Mouse (Mus musculus) gastrocnemius, postnatal 36 days (tissue): ENCODE results near the gene Map6d1. TPM values are rescaled to one million over a fixed set of nuclear protein-coding genes. Genes with fewer than 3 reads are reported as not detected.

Experiments
- DNase-seq, 2 experiments: peaks; one replicate each; pipeline ENCODE4 v3.0.0; 2022
- intact Hi-C: fragments of 180-260 bp; cut with DNase I; formaldehyde crosslinking; loops from one replicate; pipeline ENCODE4 v1.15.1; 2025
- long read RNA-seq, 2 experiments: library from polyadenylated mRNA; stranded (forward); transcript quantifications; one replicate each; pipeline ENCODE4 v2.0.0; 2021
- total RNA-seq, 2 experiments: library from RNA; stranded (reverse); gene quantifications; 2 replicates each; pipeline ENCODE4 v1.2.3; 2021

The Map6d1 gene
- under 1 TPM; 0.52 to 0.79 TPM for total RNA-seq
- long read RNA-seq, experiment 1, partial matches to known transcripts = 0 of 2 reads
- long read RNA-seq, experiment 1, other reads (novel, unspliced or antisense) = 0 of 2 reads
- long read RNA-seq, experiment 2 = 0 reads

GRCm38 (mm10) chr16:20240468-20241414 lies at the start of gene Map6d1:
TSS of gene Map6d1 (minus strand) at chr16:20241358.
- intact Hi-C loops = no loop called here
- DNase-seq = peak in 1 of 2 experiments; percentile 18

GRCm38 (mm10) chr16:20280238-20280637 lies 39.1 kb upstream of the Map6d1 start:
- DNase-seq = no peak
- intact Hi-C loops = no loop called here

DNA sequence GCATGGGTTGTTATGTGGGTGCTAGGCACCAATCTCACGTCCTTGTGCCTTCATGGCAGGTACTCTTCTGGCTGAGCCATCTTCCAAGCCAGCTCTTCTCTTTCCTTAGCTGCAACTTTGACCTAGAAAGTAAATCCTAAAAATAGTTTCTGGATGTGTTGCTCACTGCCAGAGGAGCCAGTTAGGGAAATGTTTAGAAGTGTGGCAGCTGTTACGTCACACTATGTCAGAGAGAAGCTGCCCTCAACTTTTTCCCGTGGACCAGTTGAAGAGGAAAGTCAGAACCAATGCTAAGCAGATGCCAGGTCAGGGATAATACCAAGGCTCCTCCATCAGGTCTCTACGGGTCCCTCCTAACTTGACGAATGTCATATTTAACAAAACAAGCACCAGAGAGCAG lies 38.2 kb upstream of the Map6d1 start:
- no peak for DNase-seq
- intact Hi-C loops = no loop called here

DNA sequence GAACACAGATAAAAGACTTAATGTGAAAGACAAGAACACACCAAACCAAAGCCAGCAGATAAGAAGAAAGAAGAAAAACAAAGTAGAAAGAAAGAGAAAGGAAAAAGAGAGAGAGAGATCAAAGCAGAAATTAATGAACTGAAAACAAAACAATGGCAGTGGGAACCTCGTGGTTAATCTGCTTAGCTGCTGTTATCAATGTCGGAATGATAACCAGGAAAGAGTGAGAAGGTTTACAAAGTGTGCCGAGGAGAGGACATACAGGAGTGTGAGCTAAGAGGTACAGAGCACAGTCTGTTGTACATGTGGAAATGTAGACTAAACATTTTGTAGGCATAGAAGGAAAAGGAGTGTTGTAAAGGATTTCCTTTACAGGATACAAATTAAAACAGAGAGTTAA lies 31.8 kb upstream of the Map6d1 start:
- intact Hi-C loops = no loop called here
- DNase-seq = no peak

DNA sequence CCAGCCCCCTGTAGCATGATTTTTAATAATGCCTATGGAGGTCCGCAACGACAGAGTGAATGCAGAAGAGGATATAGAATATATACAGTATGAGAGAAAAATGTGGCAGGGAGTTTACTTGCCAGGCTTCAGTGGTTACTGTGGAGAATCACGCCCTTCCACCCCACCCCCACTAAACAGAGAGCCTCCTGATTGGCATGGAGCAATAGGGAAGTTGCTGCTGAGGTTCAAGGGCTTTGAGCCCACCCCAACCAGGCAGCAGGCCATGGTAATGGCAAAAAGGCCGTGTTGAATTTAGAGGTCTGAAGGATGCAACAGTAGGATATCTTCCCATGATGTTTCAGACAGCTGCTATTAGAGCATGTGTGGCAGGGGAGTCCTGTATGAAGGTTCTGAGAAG lies 30.2 kb upstream of the Map6d1 start:
- intact Hi-C loops = no loop called here
- no peak for DNase-seq

DNA sequence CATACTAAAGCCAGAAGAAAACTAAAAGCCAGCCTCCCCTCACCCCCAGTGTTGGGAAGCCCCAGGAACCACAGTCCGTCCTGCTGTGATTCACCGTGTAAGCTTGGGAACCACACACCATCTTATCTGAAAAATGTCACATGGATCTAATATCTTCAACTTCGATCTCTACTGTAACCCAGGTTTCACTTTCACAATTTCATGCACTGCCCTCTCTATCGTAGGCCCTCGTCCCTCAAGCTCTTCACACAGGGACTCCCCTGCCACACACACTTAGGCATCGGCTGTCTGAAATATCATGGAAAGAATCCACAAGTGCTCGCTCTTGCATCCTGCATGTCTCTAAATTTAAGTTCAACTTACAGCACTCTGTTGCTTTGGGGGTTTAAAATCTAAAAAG lies 23.9 kb upstream of the Map6d1 start:
- intact Hi-C loops = no loop called here
- no peak for DNase-seq

GRCm38 (mm10) chr16:20257926-20258325 lies 16.8 kb upstream of the Map6d1 start:
- intact Hi-C loops = no loop called here
- no peak for DNase-seq

DNA sequence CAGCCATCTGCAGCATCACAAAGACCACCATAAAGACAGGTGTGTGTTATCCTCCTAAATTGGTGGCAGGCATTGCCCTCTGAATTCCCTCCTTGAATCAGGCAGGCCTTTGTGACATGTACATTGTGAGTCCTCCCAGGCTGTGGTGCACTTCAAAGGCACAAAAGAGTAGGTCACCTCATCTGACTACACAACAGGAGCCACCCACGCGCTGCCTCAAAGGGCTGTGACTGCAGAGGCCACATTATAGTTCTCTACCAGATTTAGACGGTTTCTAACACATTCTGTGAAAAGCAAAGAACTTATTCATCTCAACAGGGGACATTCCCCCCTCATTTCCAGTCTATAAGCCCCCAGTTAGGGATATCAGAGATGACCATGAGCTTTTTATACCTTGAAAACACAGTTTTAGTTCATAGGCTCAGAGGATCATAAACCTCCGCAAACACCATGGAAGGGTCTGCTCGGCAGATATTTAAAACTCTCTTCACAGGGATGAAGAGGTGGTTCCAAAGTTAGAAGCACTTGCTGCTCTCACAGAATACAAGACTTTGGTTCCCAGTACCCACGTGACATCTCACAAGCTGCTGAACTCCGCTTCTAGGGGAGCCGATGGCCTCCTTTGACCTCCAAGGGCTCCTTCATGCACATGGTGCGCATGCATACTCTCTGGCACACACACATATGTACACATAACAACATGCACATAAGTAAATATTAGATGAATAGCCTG lies 7.5 kb upstream of the Map6d1 start:
- no peak for DNase-seq
- intact Hi-C loops = no loop called here

- intact Hi-C loops = no loop called here
- DNase-seq = no peak
These were observed 5.9 kb upstream of the Map6d1 start for GRCm38 (mm10) chr16:20247103-20247502.

GRCm38 (mm10) chr16:20238646-20239045 lies 2.5 kb downstream of the Map6d1 start:
- intact Hi-C loops = no loop called here
- DNase-seq = no peak

DNA sequence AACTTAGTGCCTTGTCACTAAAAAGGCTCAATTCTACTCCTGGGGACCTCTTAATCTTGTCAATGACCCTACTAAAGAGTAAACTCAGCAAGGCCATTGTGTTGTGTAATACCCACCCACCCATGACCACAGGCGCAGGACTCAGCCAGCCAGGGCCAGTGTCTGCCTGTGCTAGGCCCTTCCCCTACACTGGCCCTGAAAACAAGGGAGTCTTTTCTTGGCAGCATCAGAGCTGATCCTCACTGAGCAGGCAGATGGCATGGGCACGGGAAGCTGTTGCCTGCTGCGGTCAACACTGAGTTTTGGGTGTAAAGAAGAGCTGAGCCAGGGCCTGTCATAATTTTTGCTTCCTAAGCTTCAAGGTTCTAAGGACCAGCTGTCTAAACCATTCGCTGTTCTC lies 3.7 kb downstream of the Map6d1 start:
- no peak for DNase-seq
- intact Hi-C loops = no loop called here

GRCm38 (mm10) chr16:20234406-20234805 lies 6.8 kb downstream of the Map6d1 start:
- intact Hi-C loops = no loop called here

DNA sequence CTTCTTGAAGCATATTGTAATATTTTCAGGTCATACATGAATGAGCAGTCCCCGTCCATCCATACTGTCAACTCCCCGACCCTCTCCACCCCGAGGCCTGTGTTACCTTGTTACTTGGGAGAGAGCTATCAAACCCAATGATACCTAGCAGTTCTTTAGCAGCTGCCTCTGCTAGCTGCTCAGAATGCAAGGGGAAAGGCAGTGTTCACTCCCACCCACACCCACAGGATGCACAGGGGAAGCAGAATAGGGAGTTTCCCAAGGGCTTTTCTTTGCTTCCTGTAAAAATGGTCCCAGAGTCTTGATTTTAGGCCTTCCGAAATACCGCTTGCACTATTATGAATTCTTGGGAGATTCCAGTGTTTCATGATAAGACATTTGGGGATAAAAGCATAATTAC lies 13.0 kb downstream of the Map6d1 start:
- intact Hi-C loops = no loop called here
- DNase-seq = no peak

More at GRCm38 (mm10) chr16:20234406-20234805, 6.8 kb downstream of the Map6d1 start:
- DNase-seq = no peak

GRCm38 (mm10) chr16:20227504-20227903 lies 13.7 kb downstream of the Map6d1 start:
- no peak for DNase-seq
- intact Hi-C loops = no loop called here

DNA sequence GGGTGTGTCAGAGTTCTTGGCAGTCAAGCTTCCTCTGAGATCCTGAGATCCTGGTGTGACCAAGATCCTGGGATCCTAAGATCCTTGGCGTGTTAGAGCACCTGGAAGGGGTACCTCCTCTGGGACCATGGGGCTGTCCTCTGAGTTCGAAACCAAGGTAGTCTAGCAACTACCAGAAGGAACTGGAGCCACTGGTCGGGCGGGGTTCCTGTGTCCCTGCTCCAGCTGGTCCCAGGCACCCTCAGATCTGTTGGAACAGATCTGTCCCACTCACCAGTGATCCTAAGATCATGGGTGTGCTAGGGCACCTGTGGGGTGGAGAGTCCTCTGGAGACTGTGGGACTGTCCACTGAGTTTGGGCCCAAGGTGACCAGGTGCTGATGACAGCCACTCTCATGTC lies 14.5 kb downstream of the Map6d1 start:
- no peak for DNase-seq
- intact Hi-C loops = no loop called here

- DNase-seq = no peak
- intact Hi-C loops = no loop called here
These were observed 18.4 kb downstream of the Map6d1 start for GRCm38 (mm10) chr16:20222726-20223125.

- DNase-seq = no peak
- intact Hi-C loops = loop anchor here (2.0 to 10.0 kb wide), 2 partner anchors 89 to 271 kb away; partner anchors contain the start of gene Parl
These were observed 27.4 kb downstream of the Map6d1 start for GRCm38 (mm10) chr16:20213591-20214226.

DNA sequence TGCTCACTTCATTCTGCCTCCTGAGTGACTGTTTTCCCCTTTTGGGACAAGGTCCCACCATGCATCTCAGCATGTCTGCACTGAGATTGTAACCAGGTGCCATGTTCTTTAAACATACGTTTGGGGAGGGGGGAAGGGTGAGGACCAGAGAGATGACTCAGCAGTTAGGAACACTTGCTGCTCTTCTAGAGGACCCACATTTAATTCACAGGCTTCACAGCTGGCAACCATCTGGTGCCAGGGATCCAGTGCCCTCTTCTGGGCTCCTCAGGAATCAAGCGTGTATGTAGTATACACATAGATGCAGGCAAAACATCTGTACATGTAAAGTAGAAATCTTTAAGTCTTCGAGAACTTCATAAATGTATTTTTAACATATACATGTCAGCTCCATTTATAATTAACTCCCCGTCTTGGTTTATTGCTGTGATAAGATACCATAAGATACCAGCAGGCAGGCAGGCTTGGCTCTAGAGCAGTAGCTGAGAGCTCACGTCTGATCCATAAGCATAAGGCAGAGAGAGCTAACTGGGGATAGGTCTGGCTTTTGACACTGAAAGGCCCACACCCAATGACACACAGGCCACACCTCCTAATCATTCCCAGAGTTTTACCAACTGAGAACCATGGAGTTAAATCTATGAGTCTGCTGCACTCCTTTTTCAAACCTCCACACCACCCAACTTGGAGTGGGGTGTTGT lies 41.5 kb downstream of the Map6d1 start:
- DNase-seq = no peak
- intact Hi-C loops = no loop called here

DNA sequence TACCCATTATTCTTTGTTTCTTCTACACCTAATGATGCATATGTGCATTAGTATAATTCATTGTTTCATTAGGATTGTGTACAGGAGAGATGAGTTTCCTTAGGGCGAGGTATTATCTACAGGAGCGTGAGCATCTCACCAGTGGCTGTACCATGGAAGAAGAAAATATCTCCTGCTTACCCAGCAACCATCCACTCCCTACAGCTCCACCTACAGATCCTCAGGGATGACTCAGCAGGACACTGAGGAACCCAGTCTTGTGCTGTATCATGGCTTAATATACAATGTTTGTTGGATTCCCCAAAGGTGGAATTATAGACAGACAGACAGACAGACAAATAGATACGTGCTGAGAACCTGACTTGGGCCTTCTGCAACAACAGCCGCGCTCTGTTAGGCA lies 44.2 kb downstream of the Map6d1 start:
- no peak for DNase-seq
- intact Hi-C loops = no loop called here

DNA sequence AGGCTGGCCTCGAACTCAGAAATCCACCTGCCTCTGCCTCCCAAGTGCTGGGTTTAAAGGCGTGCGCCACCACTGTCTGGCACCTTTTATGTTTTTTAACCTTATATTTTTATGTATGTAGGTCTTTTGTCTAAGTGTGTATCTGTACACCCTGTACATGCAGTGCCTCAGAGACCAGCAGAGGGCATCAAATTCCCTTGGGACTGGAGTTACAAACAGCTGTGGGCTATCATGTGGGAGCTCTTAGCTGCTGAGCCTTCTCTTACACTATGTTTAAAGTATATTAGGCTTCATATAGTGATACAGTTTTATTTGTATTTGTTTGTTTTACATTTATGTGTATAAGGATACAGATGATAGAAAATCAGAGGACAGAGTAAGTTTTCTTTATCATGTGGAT lies 45.6 kb downstream of the Map6d1 start:
- DNase-seq = no peak
- intact Hi-C loops = no loop called here
